Mouse (Mus musculus): ENCODE results near the gene Gm21981.

DNA sequence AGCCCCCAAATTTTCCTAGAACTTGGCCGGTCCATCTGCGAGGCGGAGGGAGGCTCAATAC is at the start of gene Gm21981:
- no peak for TF ChIP-seq CTCF (IDR thresholded peaks at IDR 0.05; ENCODE audit: borderline replicate concordance, control insufficient read depth, extremely low read depth, insufficient read depth, low read length, poor library complexity)
- no peak for TF ChIP-seq POLR2A (IDR thresholded peaks at IDR 0.05; ENCODE audit: control insufficient read depth, extremely low read depth, insufficient read depth, low read length, poor library complexity)

All from thymus, adult 2 months (tissue).